Mouse (Mus musculus): ENCODE results near the gene Slc17a6. TPM values are rescaled to one million over a fixed set of nuclear protein-coding genes. Genes with fewer than 3 reads are reported as not detected.
"Not testable (repeated sequence)": the region's sequence is repeated elsewhere in the genome, so short reads cannot be mapped to it uniquely, and the experiment has no call there.

Gene Slc17a6
- polyA plus RNA-seq, 1 experiment from 2014 or later: 0.08 TPM

DNA sequence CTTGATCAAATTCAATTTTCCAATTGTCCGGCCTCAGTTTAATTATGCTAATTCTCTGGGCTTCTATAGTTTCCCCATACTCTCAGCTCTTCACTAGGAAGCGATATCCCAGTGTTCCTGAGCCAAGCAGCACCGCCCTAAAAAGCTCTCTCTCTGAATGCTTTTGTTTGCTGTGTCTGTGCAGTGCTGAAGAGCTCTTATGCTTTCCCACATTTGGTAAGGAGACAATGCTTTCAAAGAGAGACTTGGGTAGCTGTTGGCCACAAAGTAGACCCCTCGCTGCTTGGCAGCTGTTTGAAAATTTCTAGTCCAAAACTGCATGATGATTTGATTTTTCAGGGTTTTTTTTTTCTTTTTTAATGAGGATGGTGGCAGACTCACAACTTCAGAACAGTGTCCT, 72.6 kb downstream of the Slc17a6 start:
- Histone ChIP-seq H3K4me3 (replicated peaks) (no peak overlapping the region), H3K36me3 (replicated peaks) (no peaks in the 10 kb centered on the region), H3K27ac (replicated peaks) (no peak overlapping the region), H3K9ac (no peak overlapping the region), H3K9me3 (replicated peaks) (no peaks in the 10 kb centered on the region), H3K4me1 (replicated peaks) (no peaks in the 10 kb centered on the region), H3K27me3 (no peaks in the 10 kb centered on the region), H3K4me2 (no peak overlapping the region)
- 56% methylated on average over 4 of the region's 4 CpGs for WGBS (ENCODE audit: insufficient replicate concordance)
- no peak for ATAC-seq (ENCODE audit: insufficient read depth)

DNA sequence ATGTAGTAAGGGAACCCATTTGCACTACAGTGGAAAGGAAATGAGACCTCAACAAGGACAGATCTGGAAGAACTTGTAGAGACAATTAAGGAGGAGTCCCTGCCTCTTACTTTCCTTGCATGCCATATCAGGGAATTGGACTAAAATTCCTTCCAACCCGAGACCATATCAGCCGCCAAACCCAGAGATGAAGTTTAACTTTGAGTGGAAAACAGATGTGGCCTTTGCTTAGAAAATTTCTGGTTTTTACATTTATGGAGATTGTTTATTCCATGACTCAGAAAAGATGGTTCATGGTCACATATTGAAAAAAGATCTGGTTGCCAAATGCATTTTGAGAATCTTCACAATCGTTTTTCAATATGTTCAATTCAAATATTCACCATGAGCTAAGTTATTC, 87.7 kb downstream of the Slc17a6 start:
- Histone ChIP-seq H3K27ac (replicated peaks) (no peak overlapping the region), H3K36me3 (replicated peaks) (no peaks in the 10 kb centered on the region), H3K4me2 (no peak overlapping the region), H3K4me3 (replicated peaks) (no peak overlapping the region), H3K9ac (no peak overlapping the region), H3K4me1 (replicated peaks) (no peaks in the 10 kb centered on the region), H3K27me3 (no peaks in the 10 kb centered on the region), H3K9me3 (replicated peaks) (no peaks in the 10 kb centered on the region)
- 50% methylated on average over 3 of the region's 3 CpGs for WGBS (ENCODE audit: insufficient replicate concordance)
- ATAC-seq (ENCODE audit: insufficient read depth): no peak

GRCm38 (mm10) chr7:51710346-51710745, 88.5 kb downstream of the Slc17a6 start:
- H3K4me3 ChIP-seq (replicated peaks); H3K36me3 ChIP-seq (replicated peaks); H3K4me1 ChIP-seq (replicated peaks); H3K27me3 ChIP-seq; H3K27ac ChIP-seq (replicated peaks); ATAC-seq (ENCODE audit: insufficient read depth); H3K9ac ChIP-seq; H3K4me2 ChIP-seq; H3K9me3 ChIP-seq (replicated peaks): not testable (repeated sequence)
- 41% methylated on average over 3 of the region's 3 CpGs for WGBS (ENCODE audit: insufficient replicate concordance)

- no peak overlapping the region for H3K4me3 ChIP-seq (replicated peaks)
- no peaks in the 10 kb centered on the region for H3K36me3 ChIP-seq (replicated peaks)
- WGBS (ENCODE audit: insufficient replicate concordance): 72% methylated on average over 2 of the region's 2 CpGs
- no peak overlapping the region for H3K9ac ChIP-seq
- H3K4me2 ChIP-seq: no peak overlapping the region
- no peaks in the 10 kb centered on the region for H3K27me3 ChIP-seq
- no peak for ATAC-seq (ENCODE audit: insufficient read depth)
- no peaks in the 10 kb centered on the region for H3K4me1 ChIP-seq (replicated peaks)
- no peak overlapping the region for H3K27ac ChIP-seq (replicated peaks)
- no peaks in the 10 kb centered on the region for H3K9me3 ChIP-seq (replicated peaks)
Measured at GRCm38 (mm10) chr7:51715771-51716170, 94.0 kb downstream of the Slc17a6 start.

Other genes with a start within 250 kb of the Slc17a6 start
- gene Ano5, start 111.0 kb upstream of the Slc17a6 start, polyA plus RNA-seq (2015; fragmentation: Nextera tagmentation; extraction: Ambion mirVana): not detected in 2 replicates
- gene Gas2, start 240.0 kb downstream of the Slc17a6 start, polyA plus RNA-seq (2015; fragmentation: Nextera tagmentation; extraction: Ambion mirVana): 5.6 and 6.2 TPM in 2 replicates
- gene Fancf, start 240.3 kb downstream of the Slc17a6 start, polyA plus RNA-seq (2015; fragmentation: Nextera tagmentation; extraction: Ambion mirVana): 5.4 and 6.4 TPM in 2 replicates